Mouse (Mus musculus): ENCODE results near the gene Cbx4. TPM values are rescaled to one million over a fixed set of nuclear protein-coding genes. Genes with fewer than 3 reads are reported as not detected.
A peak's percentile ranks its signal among the peaks of the same experiment; 100 is the strongest.

Gene Cbx4
- polyA plus RNA-seq, 1 experiment = 49.2 TPM

- Histone ChIP-seq H3K4me1 (peaks cover 13% of the 10 kb centered on the region), H3K36me3 (replicated peaks; ENCODE audit: low read length) (no peaks in the 10 kb centered on the region), H3K9me3 (no peaks in the 10 kb centered on the region), H3K27me3 (replicated peaks) (peaks cover 91% of the 10 kb centered on the region), H3K4me3 (replicated peaks) (no peak overlapping the region)
- TF ChIP-seq GATA1 (IDR thresholded peaks at IDR 0.05; ENCODE audit: borderline replicate concordance, low read length) (no peak), FLI1 (IDR thresholded peaks at IDR 0.05; ENCODE audit: low read length) (no peak)
Observed at GRCm38 (mm10) chr11:119095441-119095840, 9.4 kb upstream of the Cbx4 start.

- Histone ChIP-seq H3K27me3 (replicated peaks) (peaks cover 95% of the 10 kb centered on the region), H3K4me3 (replicated peaks) (no peak overlapping the region), H3K9me3 (no peaks in the 10 kb centered on the region), H3K4me1 (peaks cover 33% of the 10 kb centered on the region), H3K36me3 (replicated peaks; ENCODE audit: low read length) (no peaks in the 10 kb centered on the region)
- TF ChIP-seq GATA1 (IDR thresholded peaks at IDR 0.05; ENCODE audit: borderline replicate concordance, low read length) (no peak), FLI1 (IDR thresholded peaks at IDR 0.05; ENCODE audit: low read length) (no peak)
Observed at GRCm38 (mm10) chr11:119093322-119093721, 7.3 kb upstream of the Cbx4 start.

- Histone ChIP-seq H3K27me3 (replicated peaks) (peaks cover 98% of the 10 kb centered on the region), H3K9me3 (no peaks in the 10 kb centered on the region), H3K36me3 (replicated peaks; ENCODE audit: low read length) (no peaks in the 10 kb centered on the region), H3K4me1 (peaks cover 43% of the 10 kb centered on the region), H3K4me3 (replicated peaks) (no peak overlapping the region)
- no peak for TF ChIP-seq GATA1 (IDR thresholded peaks at IDR 0.05; ENCODE audit: borderline replicate concordance, low read length)
- TF ChIP-seq FLI1 (IDR thresholded peaks at IDR 0.05; ENCODE audit: low read length) = no peak
Observed at GRCm38 (mm10) chr11:119092286-119092685, 6.3 kb upstream of the Cbx4 start.

- H3K4me1 ChIP-seq = peaks cover 50% of the 10 kb centered on the region
- H3K36me3 ChIP-seq (replicated peaks; ENCODE audit: low read length) = no peaks in the 10 kb centered on the region
- H3K4me3 ChIP-seq (replicated peaks) = peak overlapping the region; percentile 88
- no peaks in the 10 kb centered on the region for H3K9me3 ChIP-seq
- TF ChIP-seq GATA1 (IDR thresholded peaks at IDR 0.05; ENCODE audit: borderline replicate concordance, low read length) = no peak
- no peak for TF ChIP-seq FLI1 (IDR thresholded peaks at IDR 0.05; ENCODE audit: low read length)
- H3K27me3 ChIP-seq (replicated peaks) = peaks cover 96% of the 10 kb centered on the region
Observed at GRCm38 (mm10) chr11:119091598-119091991, 5.6 kb upstream of the Cbx4 start.

- Histone ChIP-seq H3K4me1 (peaks cover 53% of the 10 kb centered on the region), H3K4me3 (replicated peaks) (peak overlapping the region; percentile 88), H3K27me3 (replicated peaks) (peaks cover 91% of the 10 kb centered on the region), H3K9me3 (no peaks in the 10 kb centered on the region), H3K36me3 (replicated peaks; ENCODE audit: low read length) (no peaks in the 10 kb centered on the region)
- TF ChIP-seq GATA1 (IDR thresholded peaks at IDR 0.05; ENCODE audit: borderline replicate concordance, low read length) = no peak
- no peak for TF ChIP-seq FLI1 (IDR thresholded peaks at IDR 0.05; ENCODE audit: low read length)
Observed at GRCm38 (mm10) chr11:119090961-119091597, 5.1 kb upstream of the Cbx4 start.

GRCm38 (mm10) chr11:119090076-119090960 lies 4.3 kb upstream of the Cbx4 start:
- Histone ChIP-seq H3K9me3 (no peaks in the 10 kb centered on the region), H3K4me3 (replicated peaks) (peak overlapping the region; percentile 88), H3K27me3 (replicated peaks) (peaks cover 84% of the 10 kb centered on the region), H3K36me3 (replicated peaks; ENCODE audit: low read length) (no peaks in the 10 kb centered on the region), H3K4me1 (peaks cover 53% of the 10 kb centered on the region)
- no peak for TF ChIP-seq FLI1 (IDR thresholded peaks at IDR 0.05; ENCODE audit: low read length)
- TF ChIP-seq GATA1 (IDR thresholded peaks at IDR 0.05; ENCODE audit: borderline replicate concordance, low read length) = no peak

GRCm38 (mm10) chr11:119089235-119090075 lies 3.4 kb upstream of the Cbx4 start:
- TF ChIP-seq GATA1 (IDR thresholded peaks at IDR 0.05; ENCODE audit: borderline replicate concordance, low read length) (no peak), FLI1 (IDR thresholded peaks at IDR 0.05; ENCODE audit: low read length) (no peak)
- no peaks in the 10 kb centered on the region for H3K36me3 ChIP-seq (replicated peaks; ENCODE audit: low read length)
- peaks cover 57% of the 10 kb centered on the region for H3K4me1 ChIP-seq
- no peaks in the 10 kb centered on the region for H3K9me3 ChIP-seq
- peaks cover 75% of the 10 kb centered on the region for H3K27me3 ChIP-seq (replicated peaks)
- H3K4me3 ChIP-seq (replicated peaks) = peak overlapping the region; percentile 88

- H3K4me1 ChIP-seq = peaks cover 66% of the 10 kb centered on the region
- peak overlapping the region; percentile 46 for H3K4me3 ChIP-seq (replicated peaks)
- no peaks in the 10 kb centered on the region for H3K9me3 ChIP-seq
- H3K27me3 ChIP-seq (replicated peaks) = peaks cover 67% of the 10 kb centered on the region
- H3K36me3 ChIP-seq (replicated peaks; ENCODE audit: low read length) = peaks cover 5% of the 10 kb centered on the region
- TF ChIP-seq FLI1 (IDR thresholded peaks at IDR 0.05; ENCODE audit: low read length) = no peak
- TF ChIP-seq GATA1 (IDR thresholded peaks at IDR 0.05; ENCODE audit: borderline replicate concordance, low read length) = no peak
Observed at GRCm38 (mm10) chr11:119088391-119089234, 2.6 kb upstream of the Cbx4 start.

All from megakaryocyte, embryonic 14.5 days (primary cell).